Mouse (Mus musculus) hindbrain, embryonic 11.5 days (tissue): ENCODE measurements around the gene Rap1a. TPM values are rescaled to one million over a fixed set of nuclear protein-coding genes. Genes with fewer than 3 reads are reported as not detected.
A peak's percentile ranks its signal among the peaks of the same experiment; 100 is the strongest.

Experiments
- ATAC-seq: fragments of 200-750 bp; cut with Nextera tagmentation; 2 replicates; pipeline ENCODE4 v1.8.0; 2017; ENCODE audit warnings: mild to moderate bottlenecking, moderate TSS enrichment, moderate library complexity; ENCODE audit not compliant: low FRiP score
- DNase-seq: peaks from one replicate; pipeline ENCODE4 v3.0.0-alpha.2; 2015; ENCODE audit warnings: low spot score
- H3K27ac ChIP-seq: fragments of 300-500 bp; sonication (generic); 2 replicates; pipeline ENCODE4 v1.5.1; 2014; ENCODE audit warnings: mild to moderate bottlenecking, low read depth, low read length
- H3K27me3 ChIP-seq: fragments of 300-500 bp; sonication (generic); 2 replicates; pipeline ENCODE4 v1.6.1; 2014; ENCODE audit warnings: mild to moderate bottlenecking, low read length, moderate library complexity, mixed read lengths; ENCODE audit not compliant: control insufficient read depth, insufficient read depth
- H3K36me3 ChIP-seq: fragments of 300-500 bp; sonication (generic); 2 replicates; pipeline ENCODE4 v1.6.1; 2014; ENCODE audit warnings: mild to moderate bottlenecking, low read length, moderate library complexity, mixed read lengths; ENCODE audit not compliant: control insufficient read depth, insufficient read depth
- H3K4me1 ChIP-seq: fragments of 300-500 bp; sonication (generic); replicated peaks from 2 replicates; pipeline ENCODE4 v1.6.1; 2014; ENCODE audit warnings: low read length, mixed read lengths; ENCODE audit not compliant: control insufficient read depth, insufficient read depth
- H3K4me2 ChIP-seq: fragments of 300-500 bp; sonication (generic); replicated peaks from 2 replicates; pipeline ENCODE4 v1.6.1; 2014; ENCODE audit warnings: mild to moderate bottlenecking, low read depth, low read length
- H3K4me3 ChIP-seq: fragments of 300-500 bp; sonication (generic); 2 replicates; pipeline ENCODE4 v1.5.1; 2014; ENCODE audit warnings: low read depth, low read length
- H3K9ac ChIP-seq: fragments of 300-500 bp; sonication (generic); 2 replicates; pipeline ENCODE4 v1.6.1; 2014; ENCODE audit warnings: low read depth, low read length
- H3K9me3 ChIP-seq: fragments of 300-500 bp; sonication (generic); 2 replicates; pipeline ENCODE4 v1.6.1; 2016; ENCODE audit warnings: low read length; ENCODE audit not compliant: control insufficient read depth
- WGBS: fragments of 180-500 bp; shearing (Covaris S2); extraction: QIAGEN DNeasy Blood & Tissue Kit; methylation state at CpG from one replicate; pipeline ENCODE4 v1.1.7; 2014; 5-methylcytosine and 5-hydroxymethylcytosine counted together
- polyA plus RNA-seq: library from polyadenylated mRNA; unstranded; fragments of >200 nt; fragmentation: Nextera tagmentation; extraction: Ambion mirVana; gene quantifications from 2 replicates; pipeline ENCODE4 v1.2.1, GENCODE M21; 2014

The Rap1a gene
- polyA plus RNA-seq, 1 experiment from 2014 or later: 83.7 TPM

DNA sequence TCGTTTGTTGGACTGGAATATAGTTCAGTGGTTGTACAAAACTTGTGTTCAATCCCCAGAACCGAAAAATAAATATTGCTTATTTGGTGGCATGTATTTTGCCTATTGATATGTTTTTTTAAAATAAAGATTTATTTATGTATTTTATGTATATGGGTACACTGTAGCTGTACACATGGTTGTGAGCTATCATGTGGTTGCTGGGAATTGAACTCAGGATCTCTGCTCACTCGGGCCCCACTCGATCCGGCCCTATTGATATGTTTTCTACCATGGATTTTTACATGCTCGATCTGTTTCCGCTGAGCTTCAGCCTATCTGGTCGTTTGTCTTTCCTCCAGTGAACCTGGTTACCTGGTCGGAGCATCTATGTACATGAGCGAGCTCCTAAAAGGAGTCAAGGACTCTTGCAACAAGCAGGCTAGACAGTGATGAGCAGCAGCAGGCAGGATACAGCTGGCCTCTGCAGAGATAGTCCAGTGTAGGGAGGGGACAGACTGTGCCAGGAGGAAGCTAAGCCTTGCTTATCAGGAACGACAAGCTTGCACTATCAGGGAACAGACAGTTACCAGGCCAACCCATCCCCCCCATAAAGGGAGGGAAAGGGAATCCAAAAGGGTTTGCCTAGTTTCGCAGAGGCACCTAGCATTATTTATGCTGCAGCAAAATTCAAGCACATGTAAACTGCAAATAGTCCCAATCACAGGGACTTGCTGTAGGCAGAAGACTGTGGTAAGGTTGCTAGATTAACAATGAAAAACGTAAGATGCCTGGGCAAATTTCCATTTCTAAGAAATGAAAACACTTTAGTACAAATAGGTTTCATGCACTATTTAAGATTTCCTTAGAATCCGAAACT is 7.3 kb upstream of the Rap1a start:
- H3K4me2 ChIP-seq: no peak overlapping the region
- no peak overlapping the region for H3K9ac ChIP-seq
- no peaks in the 10 kb centered on the region for H3K27me3 ChIP-seq
- H3K4me3 ChIP-seq: no peak overlapping the region
- H3K4me1 ChIP-seq: no peaks in the 10 kb centered on the region
- no peaks in the 10 kb centered on the region for H3K36me3 ChIP-seq
- no peak overlapping the region for H3K27ac ChIP-seq
- ATAC-seq (no peak), DNase-seq (no peak)
- H3K9me3 ChIP-seq: no peaks in the 10 kb centered on the region
- 79% methylated on average over 14 of the region's 14 CpGs for WGBS

- 84% methylated on average over 1 of the region's 1 CpGs for WGBS
- Histone ChIP-seq H3K36me3 (no peaks in the 10 kb centered on the region), H3K27ac (no peak overlapping the region), H3K4me2 (no peak overlapping the region), H3K4me1 (no peaks in the 10 kb centered on the region), H3K4me3 (no peak overlapping the region), H3K9me3 (no peaks in the 10 kb centered on the region), H3K27me3 (no peaks in the 10 kb centered on the region), H3K9ac (no peak overlapping the region)
- no peak for DNase-seq
- ATAC-seq: no peak
Observed at GRCm38 (mm10) chr3:105807672-105808071, 6.5 kb upstream of the Rap1a start.

GRCm38 (mm10) chr3:105806519-105807249 is 5.5 kb upstream of the Rap1a start:
- WGBS: 82% methylated on average over 11 of the region's 11 CpGs
- H3K9ac ChIP-seq: no peak overlapping the region
- no peak overlapping the region for H3K27ac ChIP-seq
- no peaks in the 10 kb centered on the region for H3K27me3 ChIP-seq
- ATAC-seq (no peak), DNase-seq (no peak)
- H3K4me2 ChIP-seq: no peak overlapping the region
- H3K36me3 ChIP-seq: no peaks in the 10 kb centered on the region
- H3K9me3 ChIP-seq: no peaks in the 10 kb centered on the region
- H3K4me1 ChIP-seq: no peaks in the 10 kb centered on the region
- no peak overlapping the region for H3K4me3 ChIP-seq

- H3K4me3 ChIP-seq: no peak overlapping the region
- no peak overlapping the region for H3K27ac ChIP-seq
- DNase-seq: no peak
- H3K27me3 ChIP-seq: no peaks in the 10 kb centered on the region
- no peak for ATAC-seq
- H3K4me1 ChIP-seq: no peaks in the 10 kb centered on the region
- H3K9ac ChIP-seq: no peak overlapping the region
- WGBS: 88% methylated on average over 11 of the region's 11 CpGs
- no peak overlapping the region for H3K4me2 ChIP-seq
- no peaks in the 10 kb centered on the region for H3K36me3 ChIP-seq
- no peaks in the 10 kb centered on the region for H3K9me3 ChIP-seq
Observed at GRCm38 (mm10) chr3:105803600-105803999, 2.5 kb upstream of the Rap1a start.

DNA sequence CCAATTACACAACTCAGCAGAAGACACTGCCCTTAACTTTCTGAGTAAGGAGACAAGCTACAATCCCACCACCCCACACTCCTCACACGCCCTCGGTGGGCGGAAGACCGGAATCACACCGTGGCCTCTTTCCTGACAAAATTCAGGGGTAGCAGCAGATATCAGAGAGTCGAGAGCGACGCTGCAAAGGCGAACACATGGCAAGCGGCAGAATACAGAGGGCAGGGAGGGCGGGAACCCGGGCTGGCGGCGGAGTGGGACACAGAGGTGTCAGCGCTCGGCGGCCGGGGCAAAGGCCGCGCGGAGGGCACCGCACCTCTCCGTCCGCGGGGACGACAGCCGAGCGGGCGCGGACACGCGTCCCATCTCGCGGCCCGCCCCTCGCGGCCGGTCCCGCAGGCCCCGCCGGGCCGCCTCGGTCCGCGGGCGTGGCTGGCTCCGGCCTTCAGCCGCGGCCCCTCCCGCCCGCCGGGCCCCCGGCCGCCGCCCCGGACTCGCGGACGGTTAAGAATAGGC is 403 bp downstream of the Rap1a start:
- no peaks in the 10 kb centered on the region for H3K4me1 ChIP-seq
- peak overlapping the region; percentile 86 for H3K9ac ChIP-seq
- peak overlapping the region; percentile 84 for H3K4me3 ChIP-seq
- no peaks in the 10 kb centered on the region for H3K36me3 ChIP-seq
- peak overlapping the region; percentile 57 for H3K4me2 ChIP-seq
- DNase-seq (peak; percentile 67), ATAC-seq (peak; percentile 80)
- under 1% methylated on average over 14 of the region's 59 CpGs for WGBS
- H3K27ac ChIP-seq: peak overlapping the region; percentile 82
- H3K27me3 ChIP-seq: no peaks in the 10 kb centered on the region
- no peaks in the 10 kb centered on the region for H3K9me3 ChIP-seq

DNA sequence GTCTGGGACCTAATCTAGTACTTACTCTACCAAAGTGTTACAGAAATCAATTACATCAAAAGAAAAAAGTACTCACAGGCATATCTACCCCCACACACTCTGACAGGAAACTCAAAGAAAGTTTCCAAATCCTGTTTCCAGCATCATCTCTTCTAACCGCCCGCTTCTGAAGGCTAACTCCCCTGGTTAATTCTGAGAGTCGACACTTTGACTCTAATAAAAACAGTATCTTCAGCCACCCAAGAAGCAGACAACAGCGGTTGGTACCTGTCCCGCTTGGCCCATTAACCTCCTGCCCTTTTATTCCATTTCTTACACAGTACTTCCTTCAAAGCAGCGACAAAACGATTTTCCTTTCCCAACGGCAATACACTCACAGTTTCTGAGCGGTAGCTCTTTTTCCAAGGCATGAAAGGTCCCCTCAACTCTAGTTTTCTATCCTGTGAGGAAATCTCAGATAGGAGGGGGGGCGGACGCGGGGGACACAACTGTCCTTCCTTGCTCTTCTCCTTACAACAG is 921 bp downstream of the Rap1a start:
- no peak overlapping the region; the same call in 1 of the 2 replicates for H3K27ac ChIP-seq
- DNase-seq (no peak), ATAC-seq (no peak)
- H3K9ac ChIP-seq: peak overlapping the region; percentile 86
- H3K9me3 ChIP-seq: no peaks in the 10 kb centered on the region
- H3K4me1 ChIP-seq: no peaks in the 10 kb centered on the region
- no peaks in the 10 kb centered on the region for H3K36me3 ChIP-seq
- H3K27me3 ChIP-seq: no peaks in the 10 kb centered on the region
- peak overlapping the region; percentile 57 for H3K4me2 ChIP-seq
- H3K4me3 ChIP-seq: peak overlapping the region; percentile 84
- WGBS: under 1% methylated on average over 12 of the region's 12 CpGs

DNA sequence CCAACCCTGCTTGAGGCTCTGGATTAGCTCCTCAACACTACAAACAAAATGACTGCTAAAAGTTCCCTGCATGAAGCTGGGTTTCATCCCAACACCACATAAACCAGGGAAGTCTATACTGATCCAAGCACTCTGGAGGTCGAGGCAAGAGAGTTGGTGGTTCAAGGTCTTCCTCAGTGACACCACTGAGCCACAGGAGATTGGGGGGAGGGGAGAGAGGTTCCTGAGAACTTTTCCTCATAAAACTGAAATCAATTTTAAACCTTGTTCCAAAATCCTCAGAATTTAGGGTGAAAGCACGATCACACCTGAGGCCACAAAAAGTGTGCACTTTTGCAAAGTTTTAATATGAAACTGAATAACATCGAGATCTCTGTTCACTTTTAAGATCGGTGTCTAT is 1.8 kb downstream of the Rap1a start:
- no peaks in the 10 kb centered on the region for H3K9me3 ChIP-seq
- no peak overlapping the region for H3K9ac ChIP-seq
- H3K27me3 ChIP-seq: no peaks in the 10 kb centered on the region
- no peak overlapping the region for H3K4me3 ChIP-seq
- H3K4me2 ChIP-seq: no peak overlapping the region; the same call in 1 of the 2 replicates
- H3K4me1 ChIP-seq: no peaks in the 10 kb centered on the region
- DNase-seq: no peak
- H3K36me3 ChIP-seq: no peaks in the 10 kb centered on the region
- no peak overlapping the region for H3K27ac ChIP-seq
- no peak for ATAC-seq
- WGBS: 84% methylated on average over 4 of the region's 4 CpGs

GRCm38 (mm10) chr3:105798770-105799169 is 2.4 kb downstream of the Rap1a start:
- Histone ChIP-seq H3K4me1 (no peaks in the 10 kb centered on the region), H3K9ac (no peak overlapping the region), H3K4me3 (no peak overlapping the region), H3K27me3 (no peaks in the 10 kb centered on the region), H3K9me3 (no peaks in the 10 kb centered on the region), H3K4me2 (no peak overlapping the region), H3K36me3 (no peaks in the 10 kb centered on the region), H3K27ac (no peak overlapping the region)
- ATAC-seq (no peak), DNase-seq (no peak)
- 72% methylated on average over 2 of the region's 2 CpGs for WGBS
